Mouse (Mus musculus) left cerebral cortex, adult 9 months (tissue): ENCODE data around the gene Fkrp.

Experiments used
- DNase-seq, 2 experiments: peaks; one replicate each; pipeline ENCODE4 v3.0.0; 2022; ENCODE audit warnings: low spot score in 2 of 2

Gene Fkrp

DNA sequence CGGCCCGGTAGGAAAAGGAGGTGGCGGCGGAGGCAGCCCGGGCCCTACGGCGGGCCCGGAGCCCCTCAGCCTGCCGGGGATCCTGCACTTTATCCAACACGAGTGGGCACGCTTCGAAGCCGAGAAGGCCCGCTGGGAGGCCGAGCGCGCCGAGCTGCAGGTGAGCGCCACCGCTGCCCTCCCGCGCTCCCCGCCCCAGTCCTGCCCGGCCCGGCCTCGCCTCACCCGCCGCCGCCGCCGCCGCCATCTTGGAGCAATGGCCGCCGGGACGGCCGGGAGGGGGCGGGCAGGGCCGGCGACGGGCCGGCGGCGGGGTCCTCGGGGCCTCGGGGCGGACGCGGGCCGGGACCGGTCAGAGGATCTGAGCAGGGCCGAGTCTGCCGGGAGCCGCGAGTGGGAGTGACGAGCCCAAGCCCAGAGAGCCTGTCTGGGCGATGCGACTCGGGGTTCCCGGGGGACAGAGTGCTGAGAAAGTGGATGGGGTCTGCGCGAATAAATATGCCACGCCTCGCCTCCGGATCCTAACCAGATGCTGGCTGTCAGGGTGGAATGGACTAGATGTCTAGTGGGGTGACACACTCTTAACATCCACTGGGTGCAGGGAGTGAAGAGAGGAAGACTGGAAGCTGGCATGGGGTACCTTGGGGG, at the start of gene Fkrp:
Fkrp (minus strand) TSS at position 258 of the 648 bp plus-strand sequence.
- DNase-seq = no peak

DNA sequence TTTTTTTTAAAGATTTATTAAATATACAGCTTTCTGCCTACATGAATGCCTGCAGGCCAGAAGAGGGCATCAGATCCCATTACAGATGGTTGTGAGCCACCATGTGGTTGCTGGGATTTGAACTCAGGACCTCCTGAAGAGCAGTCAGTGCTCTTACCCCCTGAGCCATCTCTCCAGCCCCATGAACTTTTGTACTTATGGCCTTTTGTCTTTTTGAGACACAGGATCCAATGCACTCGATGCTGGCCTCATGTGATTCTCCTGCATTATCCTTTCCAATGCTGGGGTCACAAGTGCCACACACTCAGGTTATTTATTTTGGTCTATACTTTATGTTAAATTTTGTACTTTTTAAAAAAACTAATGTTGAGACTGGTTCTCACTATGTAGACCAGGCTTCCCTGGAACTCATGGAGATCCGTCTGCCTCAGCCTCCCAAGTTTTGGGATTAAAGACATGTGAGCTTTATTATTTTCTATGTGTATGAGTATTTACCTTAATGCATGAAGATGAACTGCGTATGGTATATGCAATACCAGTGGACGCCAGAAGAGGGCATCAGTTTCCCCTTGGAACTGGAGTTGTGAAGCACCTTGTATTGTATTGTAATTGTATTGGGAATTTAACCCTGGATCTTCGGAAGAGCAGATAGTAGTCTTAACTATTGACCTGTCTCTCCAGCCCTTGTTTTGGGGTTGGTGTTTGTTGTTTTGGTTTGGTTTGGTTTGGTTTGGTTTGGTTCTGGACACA, 43.5 kb upstream of the Fkrp start:
- peak in 1 of 2 experiments; percentile 64 for DNase-seq

DNA sequence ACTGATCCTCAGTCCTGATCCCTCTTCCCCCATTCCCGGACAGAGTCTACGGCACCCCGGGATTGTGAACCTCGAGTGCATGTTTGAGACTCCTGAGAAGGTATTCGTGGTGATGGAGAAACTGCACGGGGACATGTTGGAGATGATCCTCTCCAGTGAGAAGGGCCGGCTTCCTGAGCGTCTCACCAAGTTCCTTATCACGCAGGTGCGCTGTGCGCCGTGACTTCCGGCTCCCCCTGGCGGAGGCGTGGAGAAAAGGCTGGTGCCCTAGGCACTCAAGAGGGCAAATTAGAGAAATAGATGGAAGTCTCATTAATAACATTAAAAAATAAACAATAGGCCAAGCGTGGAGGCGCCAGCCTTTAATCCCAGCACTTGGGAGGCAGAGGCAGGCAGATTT, 41.8 kb upstream of the Fkrp start:
- no peak for DNase-seq

DNA sequence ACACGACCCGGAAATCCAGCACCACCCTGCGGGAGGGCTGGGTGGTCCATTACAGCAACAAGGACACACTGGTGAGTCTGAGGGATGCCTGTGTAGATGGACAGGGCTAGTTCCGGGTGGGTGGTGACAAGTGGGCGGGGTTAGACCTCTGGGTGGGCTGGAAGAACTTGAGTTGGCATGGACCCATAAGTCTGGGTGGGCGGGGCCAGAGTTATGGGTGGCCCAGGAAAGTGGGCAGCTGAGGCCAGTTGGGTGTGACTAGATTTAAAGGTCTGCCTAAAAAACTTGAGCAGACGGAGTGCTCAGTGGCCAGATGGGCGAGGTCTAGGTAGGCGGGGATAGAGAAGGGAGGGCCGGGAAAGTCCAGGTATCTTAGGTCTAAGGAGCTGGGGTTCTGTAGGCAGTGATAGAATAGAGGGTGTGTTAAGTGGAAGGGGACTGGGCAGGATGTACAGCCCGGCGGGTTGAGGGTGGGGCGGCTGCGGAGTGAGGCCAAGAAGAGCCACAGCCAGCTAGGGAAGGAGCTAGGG, 36.8 kb upstream of the Fkrp start:
- peak in 1 of 2 experiments; percentile 39 for DNase-seq

DNA sequence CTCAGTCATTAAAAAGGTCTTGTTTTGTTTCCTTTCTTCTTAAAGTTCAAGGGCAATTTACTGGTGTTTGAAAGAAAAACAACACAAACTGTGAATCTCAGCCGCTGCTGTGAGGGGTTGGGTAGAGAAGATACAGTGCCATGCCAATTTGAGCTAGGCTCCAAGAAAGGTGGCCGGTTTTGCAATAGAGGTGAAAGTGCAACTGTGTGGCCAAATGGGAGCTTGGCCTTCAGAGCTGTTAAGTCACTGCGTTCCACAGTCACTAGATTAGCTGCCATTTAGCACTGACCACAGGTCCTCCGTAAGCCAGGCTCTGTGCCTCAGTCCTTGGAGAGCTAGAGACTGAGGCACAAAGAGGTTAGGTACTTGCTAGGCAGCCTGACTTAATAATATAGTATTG, 35.1 kb upstream of the Fkrp start:
- no peak for DNase-seq

DNA sequence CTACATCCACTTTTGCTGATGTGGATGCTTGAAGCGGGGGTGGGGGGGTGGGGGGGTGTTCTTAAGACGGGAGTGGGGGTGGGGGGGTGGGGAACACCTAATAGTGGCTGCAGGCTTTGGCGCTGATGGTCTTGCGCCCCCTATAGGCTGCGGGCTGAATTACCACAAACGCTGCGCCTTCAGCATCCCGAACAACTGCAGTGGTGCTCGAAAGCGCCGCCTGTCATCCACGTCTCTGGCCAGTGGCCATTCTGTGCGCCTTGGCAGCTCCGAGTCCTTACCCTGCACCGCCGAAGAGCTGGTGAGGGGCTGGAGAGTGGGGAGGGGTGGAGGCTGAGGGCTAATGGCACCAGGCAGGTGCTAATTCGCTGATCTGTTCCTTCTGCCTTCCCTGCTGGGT, 32.0 kb upstream of the Fkrp start:
- peak in 1 of 2 experiments; percentile 79 for DNase-seq

DNA sequence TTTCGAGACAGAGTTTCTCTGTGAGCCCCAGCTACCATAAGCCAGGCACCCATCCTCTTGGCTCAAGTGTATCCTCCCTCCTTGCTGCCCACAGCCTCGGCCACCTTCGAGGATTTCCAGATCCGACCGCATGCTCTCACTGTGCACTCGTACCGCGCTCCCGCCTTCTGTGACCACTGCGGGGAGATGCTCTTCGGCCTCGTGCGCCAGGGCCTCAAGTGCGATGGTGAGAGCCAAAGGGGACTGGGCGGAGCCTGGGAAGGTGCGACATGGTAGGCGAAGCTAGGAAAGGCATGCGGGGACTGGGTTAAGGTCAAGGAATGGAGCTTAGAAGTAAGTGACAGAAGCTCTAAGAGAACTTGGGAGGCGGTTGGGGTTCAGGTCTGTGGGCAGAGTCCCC, 31.0 kb upstream of the Fkrp start:
- no peak for DNase-seq

DNA sequence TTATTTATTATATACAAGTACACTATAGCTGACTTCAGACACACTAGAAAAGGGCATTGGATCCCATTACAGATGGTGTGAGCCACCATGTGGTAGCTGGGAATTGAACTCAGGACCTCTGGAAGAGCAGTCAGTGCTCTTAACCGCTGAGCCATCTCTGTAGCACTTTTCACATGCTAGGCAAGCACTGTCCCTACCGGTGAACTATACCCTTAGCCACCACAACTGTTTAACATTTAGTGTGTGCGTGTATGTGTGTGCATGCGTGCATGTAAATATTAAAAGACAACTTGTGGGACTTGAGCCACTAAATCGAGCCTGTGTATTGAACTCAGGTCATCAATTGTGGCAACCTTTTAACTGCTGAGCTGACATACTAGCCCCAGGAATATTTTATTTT, 30.2 kb upstream of the Fkrp start:
- no peak for DNase-seq

DNA sequence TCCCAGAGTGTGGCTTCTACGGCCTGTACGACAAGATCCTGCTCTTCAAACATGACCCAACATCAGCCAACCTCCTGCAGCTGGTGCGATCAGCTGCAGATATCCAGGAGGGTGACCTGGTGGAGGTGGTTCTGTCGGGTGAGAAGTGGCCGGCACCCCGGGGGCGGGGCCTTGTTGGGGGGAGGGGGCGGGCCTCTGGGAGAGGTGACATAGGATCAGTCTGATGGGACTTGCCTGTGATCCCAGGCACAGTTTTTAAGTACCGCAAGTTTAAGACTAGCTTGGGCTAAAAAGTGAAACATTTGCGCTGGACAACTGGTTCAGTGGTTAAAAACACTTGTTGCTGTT, 29.3 kb upstream of the Fkrp start:
- no peak for DNase-seq

DNA sequence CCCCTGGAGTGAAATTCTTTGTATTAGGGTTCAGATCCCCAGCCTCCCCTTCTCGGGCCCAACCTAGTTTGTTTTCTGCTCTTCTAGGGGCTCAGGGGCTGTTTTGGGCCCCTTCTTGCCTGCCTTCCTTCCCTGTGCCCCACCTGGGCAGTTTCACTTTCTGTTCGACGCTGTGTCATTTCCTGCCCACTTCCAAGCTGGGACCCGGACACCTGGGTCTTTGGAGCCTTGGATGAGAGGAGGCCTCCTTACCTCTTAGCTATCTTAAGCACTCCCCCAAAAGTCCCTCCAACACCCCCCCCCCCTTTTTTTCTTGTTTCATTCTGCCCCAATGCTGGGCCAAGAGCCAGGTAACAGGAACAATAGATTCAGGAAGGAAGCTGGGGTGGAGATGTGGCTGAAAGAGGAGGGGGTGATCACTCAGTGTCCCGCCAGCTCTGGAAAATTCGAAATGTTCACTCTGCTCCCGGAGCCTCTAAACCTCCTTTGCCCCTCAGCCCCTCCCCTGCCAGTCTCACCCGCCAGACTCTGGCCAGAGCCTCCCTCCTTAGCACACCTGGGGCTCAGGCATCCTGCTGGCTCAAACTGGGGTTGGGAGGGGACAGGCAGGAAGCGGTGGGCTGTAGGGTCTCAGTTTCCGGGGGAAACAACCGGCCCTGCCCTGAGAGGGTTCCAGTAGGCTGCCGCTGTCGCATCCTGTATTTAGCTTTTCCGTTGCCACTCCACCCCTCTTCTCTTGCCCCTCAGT, 28.7 kb upstream of the Fkrp start:
- DNase-seq = no peak

DNA sequence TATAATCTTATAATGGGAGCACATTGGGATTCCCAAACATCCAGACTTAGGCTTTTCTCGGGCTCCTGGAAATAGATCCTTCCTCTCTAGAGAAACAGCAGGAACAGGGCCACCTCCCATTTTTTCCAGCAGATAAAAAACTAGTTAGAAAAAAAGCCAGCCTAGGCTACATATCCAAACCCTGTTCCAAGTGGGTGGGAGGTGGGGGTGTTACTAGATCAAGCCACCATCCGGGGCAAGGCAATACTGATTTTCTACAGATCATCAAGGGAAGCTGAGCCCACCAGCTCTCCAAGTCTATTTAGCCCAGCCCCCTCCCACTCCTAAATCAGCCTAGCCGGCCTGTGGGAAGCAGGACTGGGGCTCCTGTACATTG, 28.2 kb upstream of the Fkrp start:
- DNase-seq = no peak

DNA sequence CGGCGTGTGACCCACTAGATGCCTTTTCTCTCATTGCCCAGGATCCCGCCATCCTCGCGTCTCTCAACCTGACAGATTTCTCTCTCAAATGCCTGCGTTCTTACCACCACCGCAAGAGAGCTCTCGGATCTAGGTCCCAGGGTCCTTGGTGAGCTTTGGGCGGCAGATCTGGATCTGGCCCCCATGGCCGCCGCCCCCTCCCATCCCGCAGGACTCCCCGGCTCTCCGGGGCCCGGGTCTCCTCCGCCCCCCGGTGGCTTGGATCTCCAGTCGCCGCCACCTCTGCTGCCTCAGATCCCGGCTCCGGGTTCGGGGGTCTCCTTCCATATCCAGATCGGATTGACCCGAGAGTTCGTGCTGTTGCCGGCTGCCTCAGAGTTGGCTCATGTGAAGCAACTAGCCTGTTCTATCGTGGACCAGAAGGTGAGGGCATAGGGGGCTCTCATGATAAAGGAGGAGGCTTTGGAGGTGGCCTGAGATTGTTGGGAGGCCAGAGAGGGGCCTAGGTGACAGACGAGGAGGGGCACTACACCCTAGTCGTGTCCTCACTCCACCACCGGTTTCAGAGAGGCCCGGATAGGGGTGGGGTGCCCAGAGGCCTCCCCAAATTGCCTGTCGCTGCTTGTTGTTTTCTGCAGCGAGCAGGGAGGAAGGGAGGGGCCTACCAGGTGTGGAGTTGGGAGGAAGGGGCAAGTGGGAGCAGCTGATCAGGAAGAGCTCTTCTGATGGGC, 27.1 kb upstream of the Fkrp start:
- DNase-seq = no peak

DNA sequence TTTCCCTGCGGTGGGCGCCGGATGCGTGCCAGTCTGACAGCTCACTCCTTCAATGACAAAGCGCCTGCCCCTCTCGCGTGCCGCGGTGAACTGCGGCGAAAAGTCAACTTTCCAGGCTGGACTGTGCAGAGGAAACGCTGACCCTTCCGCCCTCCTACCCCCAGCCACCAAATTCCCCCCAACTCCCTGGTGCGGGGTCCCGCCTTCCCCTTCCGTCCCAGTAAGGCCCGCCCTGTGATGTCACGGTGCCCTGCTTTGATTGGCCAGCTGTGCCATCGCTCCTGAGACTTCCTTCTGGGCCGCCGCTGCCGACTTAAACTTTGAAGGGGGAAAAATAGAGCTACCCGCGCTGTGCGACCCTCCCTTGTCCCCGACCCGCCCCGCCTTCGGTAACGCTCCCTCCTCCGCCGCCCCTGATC, 26.1 kb upstream of the Fkrp start, which contains the start of gene Prkd2:
Prkd2 (plus strand) TSS at position 258 of the 419 bp plus-strand sequence.
- DNase-seq = peak; percentile 59 to 88

DNA sequence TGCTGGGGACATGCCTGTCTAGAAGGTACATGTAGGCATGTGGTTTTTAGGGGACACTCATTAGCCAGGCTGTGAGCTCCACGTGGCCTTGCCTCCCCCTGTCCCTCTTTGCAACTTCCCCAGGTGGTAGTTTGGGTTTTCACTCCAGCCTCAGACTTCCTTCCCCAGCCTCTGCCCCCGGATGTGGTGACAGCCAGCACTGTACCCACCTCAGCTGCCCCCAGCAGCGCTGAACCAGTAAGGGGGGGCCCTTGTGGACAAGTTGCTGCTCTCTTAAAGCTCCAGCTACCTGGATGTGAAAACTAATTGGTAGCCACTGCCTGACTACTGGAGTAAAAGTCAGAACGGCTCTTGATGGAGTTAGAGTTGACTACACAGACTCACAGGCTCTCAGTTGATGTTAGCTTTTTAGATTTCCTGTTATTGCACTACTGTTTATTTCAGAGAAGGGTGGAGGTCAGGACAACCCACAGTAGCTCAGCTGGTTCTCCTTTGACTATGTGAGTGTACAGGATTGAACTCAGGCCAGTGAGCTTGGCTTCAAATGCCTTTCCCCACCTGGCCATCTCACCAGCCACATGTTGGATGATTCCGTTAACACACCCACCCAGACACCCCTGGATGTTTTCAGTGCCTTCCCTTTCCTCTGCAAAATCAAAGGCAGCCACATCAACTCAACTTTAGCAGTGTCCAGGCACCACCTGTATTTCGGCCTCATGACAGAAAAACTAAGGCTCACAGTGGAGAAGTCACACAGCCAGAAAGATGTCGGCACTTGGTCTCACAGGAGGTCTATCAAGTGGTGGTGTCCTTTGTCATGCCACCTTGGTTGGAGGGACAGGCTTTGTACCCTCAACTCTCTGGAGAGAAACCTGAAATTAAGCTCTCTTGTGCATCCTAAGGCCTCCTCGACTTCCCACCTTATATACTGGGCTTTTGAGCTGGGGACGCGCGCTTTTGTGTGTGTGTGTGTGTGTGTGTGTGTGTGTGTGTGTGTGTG, 25.3 kb upstream of the Fkrp start:
- no peak for DNase-seq

DNA sequence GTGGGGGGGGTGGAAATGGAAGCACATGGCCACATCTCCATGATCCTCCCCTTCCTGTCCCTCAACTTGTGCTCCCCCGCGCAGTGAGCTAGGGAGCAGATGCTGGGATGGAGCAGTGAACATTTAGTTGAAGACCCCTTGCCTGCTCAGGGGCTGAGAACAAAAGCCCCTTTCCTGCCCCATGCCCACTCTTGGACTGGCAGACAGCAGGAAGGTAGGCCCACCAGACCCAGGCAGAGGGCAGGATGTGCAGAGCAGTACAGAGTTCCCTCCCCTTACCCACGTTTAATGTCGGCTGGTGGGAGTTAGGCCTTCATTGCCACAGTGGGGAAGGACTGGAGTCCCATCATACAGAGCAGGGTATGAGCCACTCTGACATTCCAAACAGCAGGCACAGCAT, 24.5 kb upstream of the Fkrp start:
- DNase-seq = no peak

DNA sequence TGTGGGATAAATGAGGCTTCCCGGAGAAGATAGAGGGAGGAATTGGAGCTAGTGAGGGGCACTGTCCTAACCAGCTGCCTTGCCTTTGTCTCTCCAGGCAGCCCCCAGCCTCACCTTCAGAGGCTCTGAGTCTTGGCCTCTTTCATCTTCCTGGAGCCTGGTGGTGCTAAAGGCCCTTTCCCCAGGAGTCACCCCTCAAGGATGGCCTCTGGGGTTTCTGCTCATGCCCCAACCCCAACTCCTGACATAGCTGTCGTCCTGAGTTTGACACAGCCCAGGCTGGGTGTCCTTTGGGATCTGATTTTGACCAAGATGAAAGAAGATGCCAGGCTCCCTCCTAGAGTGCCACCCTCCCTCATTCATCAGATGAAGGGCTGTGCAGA, 23.6 kb upstream of the Fkrp start:
- DNase-seq = no peak

DNA sequence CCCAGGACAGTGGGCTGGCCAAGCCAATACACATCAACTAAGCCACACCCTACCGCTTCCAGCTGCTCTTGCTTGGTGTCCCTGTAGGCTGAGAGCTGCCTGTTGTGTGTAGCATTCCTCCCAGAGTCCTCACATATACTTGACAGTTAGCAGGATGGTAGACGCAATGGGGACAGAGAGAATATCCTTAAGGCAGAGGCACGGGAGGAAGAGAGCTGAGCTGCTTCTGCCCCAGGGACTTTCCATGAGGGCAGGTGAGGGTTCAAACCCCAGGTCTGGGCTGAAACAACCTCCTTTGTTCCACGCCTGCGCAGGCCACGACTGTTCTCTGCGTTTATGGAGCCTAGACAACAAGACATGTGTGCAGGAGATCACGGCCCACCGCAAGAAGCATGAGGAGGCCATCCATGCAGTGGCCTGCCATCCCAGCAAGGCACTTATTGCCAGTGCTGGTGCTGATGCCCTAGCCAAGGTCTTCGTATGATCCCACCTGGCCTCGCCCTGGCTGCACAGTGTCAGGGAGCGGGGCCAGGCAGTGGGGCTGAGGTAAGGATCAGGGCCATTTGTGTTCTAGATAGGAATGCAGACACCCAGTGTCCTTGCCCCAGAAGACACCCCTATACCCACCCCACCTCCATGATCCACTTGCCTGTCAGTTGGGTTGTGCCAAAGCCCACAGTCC, 23.0 kb upstream of the Fkrp start:
- DNase-seq = no peak

DNA sequence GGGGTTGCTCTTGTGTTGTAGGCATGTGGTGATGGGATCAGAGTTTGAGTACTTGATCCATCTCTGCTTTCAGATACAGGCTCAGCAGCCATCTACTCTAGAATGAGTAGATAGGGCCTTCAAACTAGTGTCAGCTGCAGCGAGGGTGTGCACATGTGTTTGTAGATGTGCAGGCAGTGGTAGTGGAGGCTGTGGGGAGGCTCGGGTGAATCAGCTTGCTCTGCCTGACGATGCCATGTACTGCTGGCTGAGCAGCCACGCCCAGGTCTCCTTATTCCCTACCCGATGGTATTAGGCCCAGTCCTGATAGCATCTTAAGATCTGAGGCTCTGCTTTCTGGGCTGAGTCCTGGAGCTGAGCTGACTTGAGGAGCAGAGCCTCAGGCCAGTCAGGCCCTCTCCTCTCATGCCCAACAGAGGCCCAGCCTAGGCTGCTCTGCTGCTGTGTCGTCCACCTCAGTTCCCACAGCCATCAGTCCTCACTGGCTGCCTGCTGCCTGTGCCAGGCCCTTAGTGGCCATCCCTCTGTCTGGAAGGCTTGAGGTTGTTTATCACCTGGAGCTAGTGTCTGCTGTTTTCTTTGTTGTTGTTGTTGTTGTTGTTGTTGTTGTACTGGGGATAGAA, 22.4 kb upstream of the Fkrp start:
- DNase-seq = no peak

DNA sequence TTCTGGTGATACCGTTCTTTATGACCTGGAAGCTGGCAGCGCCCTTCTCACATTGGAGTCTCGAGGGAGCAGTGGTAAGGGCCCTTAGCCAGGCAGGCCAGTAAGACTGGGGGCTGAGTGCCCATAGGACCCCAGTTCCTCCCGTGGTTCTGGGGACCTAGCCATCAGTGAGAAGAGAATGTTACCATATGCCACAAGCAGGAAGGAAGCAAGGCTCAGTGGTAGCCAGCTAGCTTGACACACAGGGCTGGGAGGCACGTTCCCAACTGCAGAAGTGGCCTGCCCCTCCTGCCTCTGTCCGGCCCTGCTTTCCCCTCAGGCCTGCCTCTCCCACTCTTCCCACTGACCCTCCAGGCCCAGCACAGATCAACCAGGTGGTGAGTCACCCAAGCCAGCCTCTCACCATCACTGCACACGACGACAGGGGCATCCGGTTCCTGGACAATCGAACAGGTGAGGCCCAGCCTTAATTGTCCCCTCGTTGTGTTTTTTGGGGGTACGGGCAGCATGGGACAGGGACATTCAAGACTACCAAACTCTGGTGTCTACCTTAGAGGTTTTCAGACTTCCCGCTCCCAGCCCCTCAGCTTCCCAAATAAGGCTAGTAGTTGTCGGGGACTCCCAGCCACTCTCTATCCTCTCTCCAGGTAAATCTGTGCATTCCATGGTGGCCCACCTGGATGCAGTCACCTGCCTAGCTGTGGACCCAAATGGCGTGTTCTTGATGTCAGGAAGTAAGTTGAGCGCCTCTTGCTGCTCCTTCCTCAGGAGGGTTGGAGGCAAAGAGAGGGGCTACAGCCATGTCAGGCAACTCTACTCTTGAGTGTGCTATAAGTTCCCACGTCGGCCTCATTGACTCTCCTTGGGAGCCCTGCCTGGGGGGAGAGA, 21.6 kb upstream of the Fkrp start:
- DNase-seq = no peak
